Mouse (Mus musculus) liver, adult 2 months (tissue): Measurements from ENCODE around the gene Adamts17.

Experiments used
- CTCF ChIP-seq: fragments of 200-500 bp; IDR thresholded peaks from 2 replicates; pipeline ENCODE4 v1.5.1; 2011; ENCODE audit warnings: low read depth, low read length, control low read depth
- POLR2A ChIP-seq: fragments of 200-500 bp; IDR thresholded peaks from 2 replicates; pipeline ENCODE4 v1.6.1; 2011; ENCODE audit warnings: low read length, control low read depth; ENCODE audit not compliant: insufficient read depth; ENCODE audit errors: extremely low read depth

DNA sequence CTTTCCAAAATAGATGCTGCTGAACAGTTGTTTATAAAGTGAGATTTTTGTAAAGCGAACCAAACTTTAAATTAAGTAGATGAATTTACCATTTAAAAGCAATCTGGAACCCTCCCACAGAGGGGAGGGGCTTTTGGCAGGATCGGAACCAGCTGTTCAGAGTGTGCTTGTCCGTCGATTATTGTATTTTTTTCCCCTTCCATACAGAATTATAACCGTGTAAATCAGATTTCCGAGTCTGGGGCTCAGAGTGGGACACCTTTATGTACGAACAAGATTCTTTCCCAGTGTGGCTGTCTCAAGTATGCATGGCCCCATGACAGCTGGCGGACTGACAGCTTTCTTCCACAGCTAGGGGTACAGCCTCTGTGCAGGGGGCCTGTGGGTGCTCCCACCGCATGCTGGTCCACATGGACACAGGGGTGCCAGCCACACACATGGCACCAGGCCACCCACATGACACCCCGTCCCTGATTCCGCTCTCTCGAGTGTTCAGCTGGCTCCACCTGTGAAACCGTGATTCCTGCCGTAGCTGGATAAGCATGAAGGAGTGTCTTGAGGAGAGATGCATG lies 32.5 kb downstream of the Adamts17 start:
- TF ChIP-seq CTCF = no peak
- TF ChIP-seq POLR2A = no peak
